Mouse (Mus musculus) limb, embryonic 11.5 days (tissue): ENCODE results near the gene Dnal1. TPM values are rescaled to one million over a fixed set of nuclear protein-coding genes. Genes with fewer than 3 reads are reported as not detected.

Experiments
- ATAC-seq: fragments of 200-750 bp; cut with Nextera tagmentation; 2 replicates; pipeline ENCODE4 v1.8.0; 2017; ENCODE audit warnings: low read depth; ENCODE audit not compliant: insufficient number of reproducible peaks, low FRiP score, low TSS enrichment
- DNase-seq: peaks from one replicate; pipeline ENCODE4 v3.0.0-alpha.2; 2015; ENCODE audit warnings: low spot score
- H3K27ac ChIP-seq: fragments of 300-500 bp; sonication (generic); replicated peaks from 2 replicates; pipeline ENCODE4 v1.5.1; 2014; ENCODE audit warnings: low read depth, mild to moderate bottlenecking, low read length
- H3K27me3 ChIP-seq: fragments of 300-500 bp; sonication (generic); 2 replicates; pipeline ENCODE4 v1.6.1; 2014; ENCODE audit warnings: mild to moderate bottlenecking, low read length, mixed read lengths; ENCODE audit not compliant: control insufficient read depth, insufficient read depth
- H3K36me3 ChIP-seq: fragments of 300-500 bp; sonication (generic); 2 replicates; pipeline ENCODE4 v1.6.1; 2014; ENCODE audit warnings: mild to moderate bottlenecking, low read length, moderate library complexity, mixed read lengths; ENCODE audit not compliant: control insufficient read depth, insufficient read depth
- H3K4me1 ChIP-seq: fragments of 300-500 bp; sonication (generic); 2 replicates; pipeline ENCODE4 v1.6.1; 2014; ENCODE audit warnings: low read length, mixed read lengths; ENCODE audit not compliant: control insufficient read depth, insufficient read depth
- H3K4me2 ChIP-seq: fragments of 300-500 bp; sonication (generic); 2 replicates; pipeline ENCODE4 v1.6.1; 2014; ENCODE audit warnings: low read depth, mild to moderate bottlenecking, moderate library complexity; ENCODE audit not compliant: severe bottlenecking
- H3K4me3 ChIP-seq: fragments of 300-500 bp; sonication (generic); 2 replicates; pipeline ENCODE4 v1.5.1; 2014; ENCODE audit warnings: low read depth, low read length
- H3K9ac ChIP-seq: fragments of 300-500 bp; sonication (generic); 2 replicates; pipeline ENCODE4 v1.6.1; 2014; ENCODE audit warnings: mild to moderate bottlenecking, low read length
- H3K9me3 ChIP-seq: fragments of 300-500 bp; sonication (generic); 2 replicates; pipeline ENCODE4 v1.6.1; 2016; ENCODE audit warnings: low read length; ENCODE audit not compliant: control insufficient read depth
- WGBS: fragments of 180-500 bp; shearing (Covaris S2); extraction: QIAGEN DNeasy Blood & Tissue Kit; methylation state at CpG from one replicate; pipeline ENCODE4 v1.1.7; 2014; 5-methylcytosine and 5-hydroxymethylcytosine counted together
- polyA plus RNA-seq: library from polyadenylated mRNA; unstranded; fragments of >200 nt; fragmentation: Nextera tagmentation; extraction: Ambion mirVana; gene quantifications from 2 replicates; pipeline ENCODE4 v1.2.1, GENCODE M21; 2014

Dnal1 gene
- polyA plus RNA-seq, 1 experiment from 2014 or later: 6.1 TPM

GRCm38 (mm10) chr12:84178652-84179445, 64.7 kb downstream of the Dnal1 start:
- no peak overlapping the region for H3K4me2 ChIP-seq
- no peak overlapping the region for H3K4me3 ChIP-seq
- H3K9me3 ChIP-seq: no peaks in the 10 kb centered on the region
- no peaks in the 10 kb centered on the region; the same call in 1 of the 2 replicates for H3K36me3 ChIP-seq
- no peak for ATAC-seq
- H3K27me3 ChIP-seq: no peaks in the 10 kb centered on the region
- 65% methylated on average over 10 of the region's 10 CpGs for WGBS
- H3K27ac ChIP-seq: no peak overlapping the region
- no peak for DNase-seq
- H3K9ac ChIP-seq: no peak overlapping the region
- H3K4me1 ChIP-seq: peaks cover 34% of the 10 kb centered on the region

GRCm38 (mm10) chr12:84180090-84180489, 65.9 kb downstream of the Dnal1 start:
- Histone ChIP-seq H3K4me3 (no peak overlapping the region), H3K27ac (no peak overlapping the region), H3K27me3 (no peaks in the 10 kb centered on the region), H3K9me3 (no peaks in the 10 kb centered on the region), H3K4me1 (peaks cover 29% of the 10 kb centered on the region), H3K4me2 (no peak overlapping the region), H3K9ac (no peak overlapping the region), H3K36me3 (no peaks in the 10 kb centered on the region)
- 74% methylated on average over 3 of the region's 3 CpGs for WGBS
- DNase-seq: no peak
- no peak for ATAC-seq

GRCm38 (mm10) chr12:84180701-84181435, 66.7 kb downstream of the Dnal1 start:
- H3K4me3 ChIP-seq: no peak overlapping the region
- no peak for ATAC-seq

GRCm38 (mm10) chr12:84181999-84182398, 67.8 kb downstream of the Dnal1 start:
- Histone ChIP-seq H3K9ac (no peak overlapping the region), H3K4me2 (no peak overlapping the region), H3K9me3 (no peaks in the 10 kb centered on the region)

More at GRCm38 (mm10) chr12:84180701-84181435, 66.7 kb downstream of the Dnal1 start:
- DNase-seq: no peak
- H3K36me3 ChIP-seq: no peaks in the 10 kb centered on the region; the same call in 1 of the 2 replicates
- no peak overlapping the region for H3K4me2 ChIP-seq
- 85% methylated on average over 8 of the region's 8 CpGs for WGBS
- no peak overlapping the region for H3K27ac ChIP-seq
- H3K9me3 ChIP-seq: no peaks in the 10 kb centered on the region
- peaks cover 21% of the 10 kb centered on the region for H3K4me1 ChIP-seq
- no peak overlapping the region; the same call in 1 of the 2 replicates for H3K9ac ChIP-seq
- H3K27me3 ChIP-seq: no peaks in the 10 kb centered on the region

GRCm38 (mm10) chr12:84184979-84185378, 70.8 kb downstream of the Dnal1 start:
- H3K4me3 ChIP-seq: no peak overlapping the region
- WGBS: 88% methylated on average over 5 of the region's 5 CpGs
- peaks cover 29% of the 10 kb centered on the region for H3K4me1 ChIP-seq
- ATAC-seq: no peak
- H3K4me2 ChIP-seq: no peak overlapping the region
- no peak overlapping the region for H3K27ac ChIP-seq
- H3K36me3 ChIP-seq: no peaks in the 10 kb centered on the region; the same call in none of the 2 replicates
- H3K27me3 ChIP-seq: no peaks in the 10 kb centered on the region
- DNase-seq: no peak
- no peak overlapping the region for H3K9ac ChIP-seq
- no peaks in the 10 kb centered on the region for H3K9me3 ChIP-seq

More at GRCm38 (mm10) chr12:84181999-84182398, 67.8 kb downstream of the Dnal1 start:
- WGBS: 61% methylated on average over 6 of the region's 6 CpGs
- Histone ChIP-seq H3K27ac (no peak overlapping the region), H3K36me3 (no peaks in the 10 kb centered on the region; the same call in none of the 2 replicates), H3K27me3 (no peaks in the 10 kb centered on the region), H3K4me3 (no peak overlapping the region), H3K4me1 (peaks cover 13% of the 10 kb centered on the region)
- ATAC-seq: no peak
- no peak for DNase-seq

GRCm38 (mm10) chr12:84185547-84185946, 71.4 kb downstream of the Dnal1 start:
- H3K4me3 ChIP-seq: no peak overlapping the region
- H3K4me2 ChIP-seq: no peak overlapping the region
- no peaks in the 10 kb centered on the region; the same call in none of the 2 replicates for H3K36me3 ChIP-seq
- peaks cover 35% of the 10 kb centered on the region for H3K4me1 ChIP-seq
- H3K27ac ChIP-seq: no peak overlapping the region
- no peak for ATAC-seq
- H3K9me3 ChIP-seq: no peaks in the 10 kb centered on the region
- no peak overlapping the region for H3K9ac ChIP-seq
- no peak for DNase-seq
- 76% methylated on average over 6 of the region's 6 CpGs for WGBS
- H3K27me3 ChIP-seq: no peaks in the 10 kb centered on the region

- Histone ChIP-seq H3K27me3 (no peaks in the 10 kb centered on the region), H3K9me3 (no peaks in the 10 kb centered on the region), H3K27ac (no peak overlapping the region), H3K4me1 (peaks cover 43% of the 10 kb centered on the region), H3K9ac (no peak overlapping the region), H3K36me3 (no peaks in the 10 kb centered on the region; the same call in none of the 2 replicates), H3K4me2 (no peak overlapping the region), H3K4me3 (no peak overlapping the region)
- WGBS: 90% methylated on average over 3 of the region's 3 CpGs
- no peak for ATAC-seq
- no peak for DNase-seq
Measured at GRCm38 (mm10) chr12:84186536-84186935, 72.4 kb downstream of the Dnal1 start.

GRCm38 (mm10) chr12:84186950-84187349, 72.8 kb downstream of the Dnal1 start:
- ATAC-seq (no peak), DNase-seq (no peak)
- Histone ChIP-seq H3K27ac (no peak overlapping the region), H3K9ac (no peak overlapping the region), H3K4me1 (peaks cover 47% of the 10 kb centered on the region), H3K27me3 (no peaks in the 10 kb centered on the region), H3K4me3 (no peak overlapping the region), H3K4me2 (no peak overlapping the region), H3K36me3 (no peaks in the 10 kb centered on the region; the same call in none of the 2 replicates), H3K9me3 (no peaks in the 10 kb centered on the region)
- WGBS: 83% methylated on average over 5 of the region's 5 CpGs
